Mouse (Mus musculus): ENCODE measurements at regions not wholly inside any gene's neighbourhood (a gene's known extent, or its start where the extent isn't known, plus 50 kb on each side); places are given as distances from the start of the nearest gene placed in this dataset.

DNA sequence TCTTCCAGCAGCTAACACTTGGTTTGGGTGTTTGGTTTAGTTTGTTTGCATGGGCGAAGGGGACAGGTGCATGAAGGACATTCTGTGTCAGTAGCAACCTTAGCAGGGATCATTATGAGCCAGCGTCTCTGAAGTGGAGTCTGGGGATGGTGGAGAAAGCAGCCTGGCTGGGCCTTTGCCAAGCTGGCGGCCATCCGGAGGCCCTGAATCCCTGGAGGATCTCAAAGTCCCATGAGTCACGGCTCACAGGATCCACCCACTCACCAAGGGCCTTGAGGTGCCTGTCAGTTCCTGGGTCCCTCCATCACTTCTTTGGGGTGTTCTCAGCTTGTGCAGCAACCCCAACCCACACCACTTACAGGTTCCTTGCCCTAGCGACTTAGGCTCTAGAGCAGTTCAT lies 80.4 kb upstream of the Acsl1 start:
- no peak for TF ChIP-seq KAT2A (conservative IDR thresholded peaks at IDR 0.05; ENCODE audit: low read depth, low read length)
- no peak for TF ChIP-seq JUND (IDR thresholded peaks at IDR 0.05; ENCODE audit: low read depth, low read length)
- TF ChIP-seq MAX (IDR thresholded peaks at IDR 0.05; ENCODE audit: low read length) = no peak
- TF ChIP-seq ZNF384 (IDR thresholded peaks at IDR 0.05; ENCODE audit: low read depth, low read length) = no peak
- TF ChIP-seq RAD21 (IDR thresholded peaks at IDR 0.05; ENCODE audit: low read depth, low read length) = no peak
- TF ChIP-seq BHLHE40 (IDR thresholded peaks at IDR 0.05; ENCODE audit: borderline replicate concordance, low read depth, low read length) = no peak
- no peak for TF ChIP-seq TBP (IDR thresholded peaks at IDR 0.05; ENCODE audit: low read depth, low read length)
- TF ChIP-seq ELF1 (IDR thresholded peaks at IDR 0.05; ENCODE audit: low read depth, low read length) = no peak
- TF ChIP-seq NRF1 (IDR thresholded peaks at IDR 0.05; ENCODE audit: insufficient read depth, low read depth, low read length, poor library complexity, severe bottlenecking) = no peak
- TF ChIP-seq POLR2AphosphoS2 (IDR thresholded peaks at IDR 0.05; ENCODE audit: low read length) = no peak
- TF ChIP-seq POLR2AphosphoS5 (IDR thresholded peaks at IDR 0.05; ENCODE audit: borderline replicate concordance, low read depth, low read length) = no peak
- Histone ChIP-seq H3K36me3 (ENCODE audit: control insufficient read depth in 1 of 2, insufficient read depth in 2 of 2, low read length in 2 of 2) (no peaks in the 10 kb centered on the region), H3K27ac (ENCODE audit: control insufficient read depth, low read depth, low read length) (no peak overlapping the region), H3K79me2 (ENCODE audit: control insufficient read depth, insufficient read depth, low read length, poor library complexity) (no peaks in the 10 kb centered on the region), H3K4me1 (ENCODE audit: control insufficient read depth in 1 of 2, insufficient read depth in 2 of 2, low read length in 2 of 2) (no peaks in the 10 kb centered on the region), H3K9me3 (replicated peaks; ENCODE audit: insufficient read depth, low read length) (no peaks in the 10 kb centered on the region), H3K4me3 (ENCODE audit: control insufficient read depth in 1 of 2, insufficient read depth in 1 of 2, low read depth in 2 of 2, low read length in 2 of 2) (no peak overlapping the region), H3K9ac (ENCODE audit: control insufficient read depth, low read depth, low read length, poor library complexity, severe bottlenecking) (no peak overlapping the region), H3K27me3 (ENCODE audit: control insufficient read depth in 1 of 2, insufficient read depth in 2 of 2, low read length in 2 of 2) (no peaks in the 10 kb centered on the region; a peak in 1 of 4 replicates)
- no peak for DNase-seq (ENCODE audit: low read depth, low spot score)

DNA sequence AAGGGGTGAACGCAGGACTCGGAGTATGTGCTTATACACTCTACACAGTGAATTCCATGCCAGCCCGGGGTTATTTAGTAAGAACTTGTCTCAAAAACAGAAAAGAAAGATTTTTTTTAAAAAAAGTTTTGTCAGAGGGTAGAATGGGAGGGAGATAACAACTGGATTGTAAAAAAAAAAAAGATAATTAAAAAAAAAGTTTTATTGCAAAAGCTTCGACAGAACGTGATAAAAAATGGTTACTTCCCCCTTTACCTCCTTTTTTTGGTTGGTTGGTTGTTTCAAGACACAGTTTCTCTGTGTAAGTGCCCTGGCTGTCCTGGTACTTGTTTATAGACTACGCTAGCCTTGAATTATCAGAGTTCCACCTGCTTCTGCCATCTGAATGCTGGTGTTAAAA lies 79.2 kb upstream of the Acsl1 start:
- no peaks in the 10 kb centered on the region for H3K36me3 ChIP-seq (ENCODE audit: control insufficient read depth in 1 of 2, insufficient read depth in 2 of 2, low read length in 2 of 2)
- H3K79me2 ChIP-seq (ENCODE audit: control insufficient read depth, insufficient read depth, low read length, poor library complexity) = no peaks in the 10 kb centered on the region
- H3K9ac ChIP-seq (ENCODE audit: control insufficient read depth, low read depth, low read length, poor library complexity, severe bottlenecking) = no peak overlapping the region
- H3K27ac ChIP-seq (ENCODE audit: control insufficient read depth, low read depth, low read length) = no peak overlapping the region
- TF ChIP-seq EP300 (IDR thresholded peaks at IDR 0.05; ENCODE audit: low read depth in 1 of 2, low read length in 2 of 2) = peak in 1 of 2 experiments; percentile 21; a peak in 1 of 4 replicates
- TF ChIP-seq USF2 (IDR thresholded peaks at IDR 0.05; ENCODE audit: borderline replicate concordance in 1 of 2, insufficient read depth in 1 of 2, low read depth in 1 of 2, low read length in 2 of 2) = no peak
- no peak for TF ChIP-seq HCFC1 (IDR thresholded peaks at IDR 0.05; ENCODE audit: low read depth, low read length)
- TF ChIP-seq ETS1 (IDR thresholded peaks at IDR 0.05; ENCODE audit: low read depth, low read length) = no peak
- no peak for TF ChIP-seq POLR2AphosphoS5 (IDR thresholded peaks at IDR 0.05; ENCODE audit: borderline replicate concordance, low read depth, low read length)
- TF ChIP-seq ZNF384 (IDR thresholded peaks at IDR 0.05; ENCODE audit: low read depth, low read length) = peak; percentile 92
- no peak for TF ChIP-seq CTCF (IDR thresholded peaks at IDR 0.05 in 2 of 3, conservative IDR thresholded peaks at IDR 0.05 in 1 of 3; ENCODE audit: control insufficient read depth in 1 of 3, insufficient read depth in 1 of 3, low read depth in 2 of 3, low read length in 3 of 3, poor library complexity in 1 of 3, severe bottlenecking in 1 of 3)
- TF ChIP-seq GATA1 (IDR thresholded peaks at IDR 0.05; ENCODE audit: low read depth, low read length) = peak; percentile 45; the same call in 1 of the 2 replicates
- no peak for TF ChIP-seq CHD1 (IDR thresholded peaks at IDR 0.05; ENCODE audit: low read depth, low read length)
- peak; percentile 24 for DNase-seq (ENCODE audit: low read depth, low spot score)
- H3K4me3 ChIP-seq (ENCODE audit: control insufficient read depth in 1 of 2, insufficient read depth in 1 of 2, low read depth in 2 of 2, low read length in 2 of 2) = no peak overlapping the region
- H3K27me3 ChIP-seq (ENCODE audit: control insufficient read depth in 1 of 2, insufficient read depth in 2 of 2, low read length in 2 of 2) = no peaks in the 10 kb centered on the region; a peak in 1 of 4 replicates
- H3K4me1 ChIP-seq (ENCODE audit: control insufficient read depth in 1 of 2, insufficient read depth in 2 of 2, low read length in 2 of 2) = no peaks in the 10 kb centered on the region
- no peaks in the 10 kb centered on the region for H3K9me3 ChIP-seq (replicated peaks; ENCODE audit: insufficient read depth, low read length)

All from MEL (cell line).